Mouse (Mus musculus) hindbrain, postnatal 0 days (tissue): ENCODE results near the gene Dlg1. TPM values are rescaled to one million over a fixed set of nuclear protein-coding genes. Genes with fewer than 3 reads are reported as not detected.
A peak's percentile ranks its signal among the peaks of the same experiment; 100 is the strongest.

Source experiments
- ATAC-seq: fragments of 200-750 bp; cut with Nextera tagmentation; 2 replicates; pipeline ENCODE4 v1.8.0; 2017; ENCODE audit warnings: mild to moderate bottlenecking, moderate TSS enrichment, moderate library complexity
- DNase-seq: peaks from one replicate; pipeline ENCODE4 v3.0.0-alpha.2; 2015; ENCODE audit warnings: low spot score
- H3K27ac ChIP-seq: fragments of 300-500 bp; sonication (generic); 2 replicates; pipeline ENCODE4 v1.5.1; 2014; ENCODE audit warnings: mild to moderate bottlenecking
- H3K27me3 ChIP-seq: fragments of 300-500 bp; sonication (generic); 2 replicates; pipeline ENCODE4 v1.6.1; 2014; ENCODE audit warnings: low read length, mixed read lengths; ENCODE audit not compliant: insufficient read depth
- H3K36me3 ChIP-seq: fragments of 300-500 bp; sonication (generic); 2 replicates; pipeline ENCODE4 v1.6.1; 2014; ENCODE audit warnings: low read length, mixed read lengths; ENCODE audit not compliant: insufficient read depth
- H3K4me1 ChIP-seq: fragments of 300-500 bp; sonication (generic); 2 replicates; pipeline ENCODE4 v1.6.1; 2014; ENCODE audit warnings: antibody characterized with exemption, low read length, mixed read lengths; ENCODE audit not compliant: insufficient read depth
- H3K4me2 ChIP-seq: fragments of 300-500 bp; sonication (generic); 2 replicates; pipeline ENCODE4 v1.6.1; 2014; ENCODE audit warnings: low read depth, mild to moderate bottlenecking, low read length, moderate library complexity, mixed read lengths
- H3K4me3 ChIP-seq: fragments of 300-500 bp; sonication (generic); 2 replicates; pipeline ENCODE4 v1.5.1; 2014; ENCODE audit warnings: low read length
- H3K9ac ChIP-seq: fragments of 300-500 bp; sonication (generic); replicated peaks from 2 replicates; pipeline ENCODE4 v1.6.1; 2014; ENCODE audit warnings: mild to moderate bottlenecking, low read length, moderate library complexity, mixed read lengths
- H3K9me3 ChIP-seq: fragments of 300-500 bp; sonication (generic); 2 replicates; pipeline ENCODE4 v1.6.1; 2016; ENCODE audit warnings: low read length, mixed read lengths
- CTCF ChIP-seq: IDR thresholded peaks from 2 replicates; pipeline ENCODE4 v1.5.1; 2016; ENCODE audit warnings: antibody characterized with exemption, control low read depth, low read depth
- WGBS: fragments of 180-500 bp; shearing (Covaris S2); extraction: QIAGEN DNeasy Blood & Tissue Kit; methylation state at CpG from one replicate; pipeline ENCODE4 v1.1.7; 2014; 5-methylcytosine and 5-hydroxymethylcytosine counted together
- polyA plus RNA-seq: library from polyadenylated mRNA; unstranded; fragments of >200 nt; fragmentation: Nextera tagmentation; extraction: Ambion mirVana; gene quantifications from 2 replicates; pipeline ENCODE4 v1.2.1, GENCODE M21; 2015
- total RNA-seq: library from RNA; depleted of rRNA; stranded (reverse); fragments of >200 nt; gene quantifications from 2 replicates; pipeline ENCODE4 v1.2.3, GENCODE M21; 2014

Gene Dlg1
- total and polyA plus RNA-seq, 2 experiments from 2014 or later, result 11.3 to 22.7 TPM

GRCm38 (mm10) chr16:31654021-31654420 lies 9.2 kb upstream of the Dlg1 start:
- DNase-seq, result no peak
- WGBS, result 70% methylated on average over 7 of the region's 7 CpGs

GRCm38 (mm10) chr16:31655531-31655930 lies 7.7 kb upstream of the Dlg1 start:
- DNase-seq (no peak), ATAC-seq (no peak)
- H3K4me2 ChIP-seq, result no peak overlapping the region
- no peak overlapping the region for H3K27ac ChIP-seq
- no peaks in the 10 kb centered on the region for H3K9me3 ChIP-seq
- WGBS, result 86% methylated on average over 2 of the region's 2 CpGs
- H3K9ac ChIP-seq, result no peak overlapping the region
- TF ChIP-seq CTCF, result no peak
- H3K36me3 ChIP-seq, result no peaks in the 10 kb centered on the region
- H3K27me3 ChIP-seq, result no peaks in the 10 kb centered on the region
- 0 out of 2 replicates have a peak, but pooled peaks cover 2% of the 10 kb centered on the region for H3K4me1 ChIP-seq
- no peak overlapping the region for H3K4me3 ChIP-seq

More at GRCm38 (mm10) chr16:31654021-31654420, 9.2 kb upstream of the Dlg1 start:
- Histone ChIP-seq H3K36me3 (no peaks in the 10 kb centered on the region), H3K4me3 (no peak overlapping the region), H3K9me3 (no peaks in the 10 kb centered on the region), H3K27me3 (no peaks in the 10 kb centered on the region), H3K9ac (no peak overlapping the region), H3K27ac (no peak overlapping the region), H3K4me2 (no peak overlapping the region), H3K4me1 (0 out of 2 replicates have a peak, but pooled peaks cover 2% of the 10 kb centered on the region)
- no peak for TF ChIP-seq CTCF
- no peak for ATAC-seq

- Histone ChIP-seq H3K4me3 (no peak overlapping the region), H3K9ac (no peak overlapping the region), H3K27me3 (no peaks in the 10 kb centered on the region), H3K27ac (no peak overlapping the region), H3K9me3 (no peaks in the 10 kb centered on the region), H3K36me3 (no peaks in the 10 kb centered on the region), H3K4me1 (no peaks in the 10 kb centered on the region), H3K4me2 (no peak overlapping the region)
- ATAC-seq, result no peak
- WGBS, result 24% methylated on average over 2 of the region's 2 CpGs
- no peak for TF ChIP-seq CTCF
- DNase-seq, result no peak
Observed at GRCm38 (mm10) chr16:31657502-31657901, 5.7 kb upstream of the Dlg1 start.

GRCm38 (mm10) chr16:31658539-31659334 lies 4.5 kb upstream of the Dlg1 start:
- Histone ChIP-seq H3K9ac (no peak overlapping the region), H3K27ac (no peak overlapping the region), H3K4me1 (no peaks in the 10 kb centered on the region), H3K4me3 (no peak overlapping the region), H3K36me3 (no peaks in the 10 kb centered on the region), H3K4me2 (no peak overlapping the region), H3K27me3 (no peaks in the 10 kb centered on the region), H3K9me3 (no peaks in the 10 kb centered on the region)
- ATAC-seq, result no peak
- no peak for DNase-seq
- no peak for TF ChIP-seq CTCF
- 54% methylated on average over 6 of the region's 6 CpGs for WGBS

GRCm38 (mm10) chr16:31659453-31659852 lies 3.8 kb upstream of the Dlg1 start:
- Histone ChIP-seq H3K4me2 (no peak overlapping the region), H3K9me3 (no peaks in the 10 kb centered on the region), H3K27me3 (no peaks in the 10 kb centered on the region), H3K4me3 (no peak overlapping the region), H3K4me1 (no peaks in the 10 kb centered on the region), H3K27ac (no peak overlapping the region), H3K36me3 (no peaks in the 10 kb centered on the region), H3K9ac (no peak overlapping the region)
- DNase-seq (no peak), ATAC-seq (no peak)
- TF ChIP-seq CTCF, result no peak
- 73% methylated on average over 5 of the region's 5 CpGs for WGBS

- peak overlapping the region; percentile 78; the same call in 1 of the 2 replicates for H3K9ac ChIP-seq
- H3K27me3 ChIP-seq, result no peaks in the 10 kb centered on the region
- H3K4me1 ChIP-seq, result peaks cover 3% of the 10 kb centered on the region; the same call in 1 of the 2 replicates
- WGBS, result 16% methylated on average over 22 of the region's 22 CpGs
- no peaks in the 10 kb centered on the region for H3K9me3 ChIP-seq
- no peak for TF ChIP-seq CTCF
- no peak overlapping the region for H3K27ac ChIP-seq
- peak overlapping the region; percentile 89 for H3K4me2 ChIP-seq
- ATAC-seq (no peak), DNase-seq (no peak)
- H3K4me3 ChIP-seq, result peak overlapping the region; percentile 96
- no peaks in the 10 kb centered on the region for H3K36me3 ChIP-seq
Observed at GRCm38 (mm10) chr16:31662556-31663378, 476 bp upstream of the Dlg1 start.
